Mouse (Mus musculus) MEL (cell line): ENCODE measurements around the gene Asb16. TPM values are rescaled to one million over a fixed set of nuclear protein-coding genes. Genes with fewer than 3 reads are reported as not detected.

Source experiments
- DNase-seq: peaks from one replicate; pipeline ENCODE4 v3.0.0; 2011; ENCODE audit warnings: low read depth, low spot score
- H3K27ac ChIP-seq: 2 replicates; pipeline ENCODE4 v1.5.1; 2012; ENCODE audit warnings: low read depth, mild to moderate bottlenecking, control low read depth, low read length, moderate library complexity; ENCODE audit not compliant: control insufficient read depth
- H3K27me3 ChIP-seq, 2 experiments: fragments of 150-350 bp in 1 of 2; sonication (generic) in 1 of 2; 2 replicates each; pipeline ENCODE4 v1.6.1; 2012; ENCODE audit warnings: low read length in 2 of 2, mild to moderate bottlenecking in 2 of 2, improper control_type of control experiment in 1 of 2, moderate library complexity in 1 of 2; ENCODE audit not compliant: insufficient read depth in 2 of 2, control insufficient read depth in 1 of 2
- H3K36me3 ChIP-seq, 2 experiments: 2 replicates each; pipeline ENCODE4 v1.6.1; 2012 to 2014; ENCODE audit warnings: low read length in 2 of 2, improper control_type of control experiment in 1 of 2, inconsistent platforms in 1 of 2, mild to moderate bottlenecking in 1 of 2; ENCODE audit not compliant: insufficient read depth in 2 of 2, control insufficient read depth in 1 of 2
- H3K4me1 ChIP-seq, 2 experiments: fragments of 150-350 bp in 1 of 2; sonication (generic) in 1 of 2; 2 replicates each; pipeline ENCODE4 v1.6.1; 2012; ENCODE audit warnings: low read length in 2 of 2, improper control_type of control experiment in 1 of 2, mild to moderate bottlenecking in 1 of 2; ENCODE audit not compliant: insufficient read depth in 2 of 2, control insufficient read depth in 1 of 2
- H3K4me3 ChIP-seq, 2 experiments: fragments of 150-350 bp in 1 of 2; sonication (generic) in 1 of 2; 2 replicates each; pipeline ENCODE4 v1.5.1; 2012; ENCODE audit warnings: low read depth in 2 of 2, low read length in 2 of 2, mild to moderate bottlenecking in 2 of 2, moderate library complexity in 2 of 2, control low read depth in 1 of 2, improper control_type of control experiment in 1 of 2; ENCODE audit not compliant: control insufficient read depth in 1 of 2, insufficient read depth in 1 of 2
- H3K79me2 ChIP-seq: 2 replicates; pipeline ENCODE4 v1.6.1; 2012; ENCODE audit warnings: mild to moderate bottlenecking, low read length, moderate library complexity; ENCODE audit not compliant: control insufficient read depth, poor library complexity, insufficient read depth
- H3K9ac ChIP-seq: 2 replicates; pipeline ENCODE4 v1.6.1; 2012; ENCODE audit warnings: low read depth, mild to moderate bottlenecking, control low read depth, low read length, moderate library complexity; ENCODE audit not compliant: control insufficient read depth, poor library complexity, severe bottlenecking
- H3K9me3 ChIP-seq: fragments of 150-350 bp; sonication (generic); replicated peaks from 2 replicates; pipeline ENCODE4 v1.6.1; 2012; ENCODE audit warnings: mild to moderate bottlenecking, low read length, improper control_type of control experiment, moderate library complexity; ENCODE audit not compliant: insufficient read depth
- CTCF ChIP-seq, 3 experiments: IDR thresholded peaks in 2 of 3; conservative IDR thresholded peaks in 1 of 3; 2 replicates each; pipeline ENCODE4 v1.5.1; 2011 to 2012; ENCODE audit warnings: low read length in 3 of 3, low read depth in 2 of 3, mild to moderate bottlenecking in 2 of 3, improper control_type of control experiment in 1 of 3, inconsistent platforms in 1 of 3, mixed read lengths in 1 of 3, moderate library complexity in 1 of 3; ENCODE audit not compliant: control insufficient read depth in 1 of 3, insufficient read depth in 1 of 3, poor library complexity in 1 of 3, severe bottlenecking in 1 of 3
- ELF1 ChIP-seq: IDR thresholded peaks from 2 replicates; pipeline ENCODE4 v1.6.1; 2014; ENCODE audit warnings: low read depth, mild to moderate bottlenecking, inconsistent platforms, low read length, improper control_type of control experiment, moderate library complexity
- ETS1 ChIP-seq: IDR thresholded peaks from 2 replicates; pipeline ENCODE4 v1.6.1; 2012; ENCODE audit warnings: low read depth, mild to moderate bottlenecking, inconsistent platforms, low read length, improper control_type of control experiment, moderate library complexity
- GABPA ChIP-seq: IDR thresholded peaks from 2 replicates; pipeline ENCODE4 v1.6.1; 2012; ENCODE audit warnings: low read depth, mild to moderate bottlenecking, inconsistent platforms, low read length, improper control_type of control experiment, moderate library complexity
- HCFC1 ChIP-seq: IDR thresholded peaks from 2 replicates; pipeline ENCODE4 v1.6.1; 2012; ENCODE audit warnings: low read depth, mild to moderate bottlenecking, inconsistent platforms, low read length, improper control_type of control experiment, moderate library complexity
- KAT2A ChIP-seq: conservative IDR thresholded peaks from 2 replicates; pipeline ENCODE4 v1.6.1; 2012; ENCODE audit warnings: low read depth, low read length, improper control_type of control experiment, inconsistent platforms
- MAZ ChIP-seq: IDR thresholded peaks from 2 replicates; pipeline ENCODE4 v1.6.1; 2012; ENCODE audit warnings: low read depth, mild to moderate bottlenecking, inconsistent platforms, low read length, improper control_type of control experiment
- MXI1 ChIP-seq: IDR thresholded peaks from 2 replicates; pipeline ENCODE4 v1.6.1; 2011; ENCODE audit warnings: mild to moderate bottlenecking, low read depth, low read length, improper control_type of control experiment
- MYB ChIP-seq: IDR thresholded peaks from 2 replicates; pipeline ENCODE4 v1.6.1; 2011; ENCODE audit warnings: mild to moderate bottlenecking, low read depth, low read length, improper control_type of control experiment
- MYC ChIP-seq: IDR thresholded peaks from 2 replicates; pipeline ENCODE4 v1.6.1; 2011; ENCODE audit warnings: low read depth, mild to moderate bottlenecking, low read length, improper control_type of control experiment, moderate library complexity
- NELFE ChIP-seq: IDR thresholded peaks from 2 replicates; pipeline ENCODE4 v1.6.1; 2011; ENCODE audit warnings: low read depth, low read length, improper control_type of control experiment
- RAD21 ChIP-seq: IDR thresholded peaks from 2 replicates; pipeline ENCODE4 v1.6.1; 2011; ENCODE audit warnings: mild to moderate bottlenecking, low read depth, low read length, improper control_type of control experiment
- SIN3A ChIP-seq: IDR thresholded peaks from 2 replicates; pipeline ENCODE4 v1.6.1; 2012; ENCODE audit warnings: low read length, improper control_type of control experiment, inconsistent platforms
- SMC3 ChIP-seq: IDR thresholded peaks from 2 replicates; pipeline ENCODE4 v1.6.1; 2011; ENCODE audit warnings: low read depth, low read length, improper control_type of control experiment
- UBTF ChIP-seq: IDR thresholded peaks from 2 replicates; pipeline ENCODE4 v1.6.1; 2012; ENCODE audit warnings: low read depth, mild to moderate bottlenecking, inconsistent platforms, low read length, improper control_type of control experiment, moderate library complexity, borderline replicate concordance; ENCODE audit not compliant: insufficient read depth
- ZC3H11A ChIP-seq: IDR thresholded peaks from 2 replicates; pipeline ENCODE4 v1.6.1; 2012; ENCODE audit warnings: low read depth, mild to moderate bottlenecking, inconsistent platforms, low read length, improper control_type of control experiment
- ZKSCAN1 ChIP-seq: IDR thresholded peaks from 2 replicates; pipeline ENCODE4 v1.6.1; 2012; ENCODE audit warnings: low read depth, mild to moderate bottlenecking, inconsistent platforms, low read length, improper control_type of control experiment, moderate library complexity
- ZNF384 ChIP-seq: IDR thresholded peaks from 2 replicates; pipeline ENCODE4 v1.6.1; 2012; ENCODE audit warnings: low read depth, mild to moderate bottlenecking, inconsistent platforms, low read length, improper control_type of control experiment
- polyA plus RNA-seq, 2 experiments: library from polyadenylated mRNA; stranded (reverse) in 1 of 2; unstranded in 1 of 2; fragments of >175 nt in 1 of 2; fragments of >200 nt in 1 of 2; gene quantifications; 2 replicates each; pipeline versions ENCODE4 v1.2.1 to v1.2.4; 2012; ENCODE audit warnings: low replicate concordance in 2 of 2, low read depth in 1 of 2; ENCODE audit not compliant: insufficient read length in 2 of 2, insufficient read depth in 1 of 2, missing spikeins in 1 of 2
- total RNA-seq: library from RNA; depleted of rRNA; stranded (reverse); fragments of 300-350 nt; gene quantifications from 2 replicates; pipeline ENCODE4 v1.2.3, GENCODE M21; 2012

Gene Asb16
- total and polyA plus RNA-seq, 3 experiments: 4.4 to 8.5 TPM; not detected in 1

- Histone ChIP-seq H3K79me2 (no peaks in the 10 kb centered on the region), H3K27ac (no peak overlapping the region), H3K4me3 (no peak overlapping the region), H3K9me3 (no peaks in the 10 kb centered on the region), H3K27me3 (no peaks in the 10 kb centered on the region; a peak in 1 of 4 replicates), H3K4me1 (no peaks in the 10 kb centered on the region), H3K36me3 (no peaks in the 10 kb centered on the region; a peak in 1 of 4 replicates), H3K9ac (no peak overlapping the region)
- DNase-seq: no peak
- TF ChIP-seq MXI1: no peak
- TF ChIP-seq ELF1: no peak
- no peak for TF ChIP-seq KAT2A
- no peak for TF ChIP-seq ZKSCAN1
- no peak for TF ChIP-seq MYB
- TF ChIP-seq NELFE: 0 out of 2 replicates have a peak, but pooled peaks have one; percentile 17
- TF ChIP-seq MAZ: no peak
- no peak for TF ChIP-seq SMC3
These were observed 1.8 kb upstream of the Asb16 start for GRCm38 (mm10) chr11:102266631-102267355.

GRCm38 (mm10) chr11:102267480-102267879 is 1.1 kb upstream of the Asb16 start:
- Histone ChIP-seq H3K79me2 (no peaks in the 10 kb centered on the region), H3K27ac (no peak overlapping the region), H3K36me3 (no peaks in the 10 kb centered on the region), H3K9ac (0 out of 2 replicates have a peak overlapping the region, but pooled peaks have one; percentile 30), H3K4me3 (peak overlapping the region; percentile 30 to 35; a peak in 3 of 4 replicates), H3K27me3 (no peaks in the 10 kb centered on the region; a peak in 1 of 4 replicates), H3K4me1 (no peaks in the 10 kb centered on the region), H3K9me3 (no peaks in the 10 kb centered on the region)
- TF ChIP-seq UBTF (no peak), MYC (no peak), HCFC1 (no peak), GABPA (no peak), SIN3A (peak; percentile 86), RAD21 (peak; percentile 84), SMC3 (peak; percentile 60), ZNF384 (no peak), ETS1 (no peak), CTCF (IDR thresholded peaks at IDR 0.05 in 2 of 3, conservative IDR thresholded peaks at IDR 0.05 in 1 of 3; ENCODE audit: control insufficient read depth in 1 of 3, insufficient read depth in 1 of 3, low read depth in 2 of 3, low read length in 3 of 3, poor library complexity in 1 of 3, severe bottlenecking in 1 of 3) (peak; percentile 68 to 86 (median 84)), ELF1 (peak; percentile 59), ZC3H11A (peak; percentile 57), MAZ (peak; percentile 90), MXI1 (peak; percentile 33; the same call in 1 of the 2 replicates)
- peak; percentile 84 for DNase-seq
